Mouse (Mus musculus): Measurements from ENCODE around the gene Pdzd9. TPM values are rescaled to one million over a fixed set of nuclear protein-coding genes. Genes with fewer than 3 reads are reported as not detected.
"Not testable (repeated sequence)": the region's sequence is repeated elsewhere in the genome, so short reads cannot be mapped to it uniquely, and the experiment has no call there.

Gene Pdzd9
- under 1 TPM in 1 of 2 experiments, not detected in 1; 0.29 TPM for total RNA-seq (2021)
- long read RNA-seq, experiment 1, result 0 reads
- long read RNA-seq, experiment 2, partial matches to known transcripts, result 0 of 3 reads
- long read RNA-seq, experiment 2, other reads (novel, unspliced or antisense), result 3 of 3 reads

- intact Hi-C loops (cut with DNase I), result loop anchor here (1.0 to 10.0 kb wide), 3 partner anchors 84 to 244 kb away; partner anchors contain the start of gene Polr3e
- peak; percentile 46 to 82 for DNase-seq (ENCODE audit: low spot score in 2 of 2)
Measured at GRCm38 (mm10) chr7:120670153-120670875, at the start of gene Pdzd9. TSS of gene Pdzd9 (minus strand) at chr7:120670343.

GRCm38 (mm10) chr7:120717261-120717660 lies 47.1 kb upstream of the Pdzd9 start:
- intact Hi-C loops (cut with DNase I), result no loop called here
- no peak for DNase-seq (ENCODE audit: low spot score in 2 of 2)

GRCm38 (mm10) chr7:120713951-120714350 lies 43.8 kb upstream of the Pdzd9 start:
- intact Hi-C loops (cut with DNase I), result loop anchor here (5.0 kb wide), 1 partner anchor 37 kb away; the partner anchor contains the start of gene Mosmo
- DNase-seq (ENCODE audit: low spot score in 2 of 2), result not testable (repeated sequence)

GRCm38 (mm10) chr7:120713225-120713624 lies 43.1 kb upstream of the Pdzd9 start:
- DNase-seq (ENCODE audit: low spot score in 2 of 2), result no peak
- intact Hi-C loops (cut with DNase I), result loop anchor here (5.0 kb wide), 1 partner anchor 36 kb away; the partner anchor contains the start of gene Mosmo

- DNase-seq (ENCODE audit: low spot score in 2 of 2), result peak; percentile 23 to 31
- intact Hi-C loops (cut with DNase I), result loop anchor here (5.0 kb wide), 1 partner anchor 35 kb away; the partner anchor contains the start of gene Mosmo
Measured at GRCm38 (mm10) chr7:120712071-120712470, 41.9 kb upstream of the Pdzd9 start.

- DNase-seq (ENCODE audit: low spot score in 2 of 2), result no peak
- intact Hi-C loops (cut with DNase I), result no loop called here
Measured at GRCm38 (mm10) chr7:120703888-120704287, 33.7 kb upstream of the Pdzd9 start.

- intact Hi-C loops (cut with DNase I), result no loop called here
- no peak for DNase-seq (ENCODE audit: low spot score in 2 of 2)
Measured at GRCm38 (mm10) chr7:120699586-120699985, 29.4 kb upstream of the Pdzd9 start.

- intact Hi-C loops (cut with DNase I), result no loop called here
- no peak for DNase-seq (ENCODE audit: low spot score in 2 of 2)
Measured at GRCm38 (mm10) chr7:120696331-120696730, 26.2 kb upstream of the Pdzd9 start.

- intact Hi-C loops (cut with DNase I), result no loop called here
- no peak for DNase-seq (ENCODE audit: low spot score in 2 of 2)
Measured at GRCm38 (mm10) chr7:120695641-120696040, 25.5 kb upstream of the Pdzd9 start.

- no peak for DNase-seq (ENCODE audit: low spot score in 2 of 2)
- intact Hi-C loops (cut with DNase I), result no loop called here
Measured at GRCm38 (mm10) chr7:120695196-120695595, 25.1 kb upstream of the Pdzd9 start.

- no peak for DNase-seq (ENCODE audit: low spot score in 2 of 2)
- intact Hi-C loops (cut with DNase I), result no loop called here
Measured at GRCm38 (mm10) chr7:120693831-120694375, 23.8 kb upstream of the Pdzd9 start.

GRCm38 (mm10) chr7:120690634-120691033 lies 20.5 kb upstream of the Pdzd9 start:
- DNase-seq (ENCODE audit: low spot score in 2 of 2), result no peak
- intact Hi-C loops (cut with DNase I), result no loop called here

- no peak for DNase-seq (ENCODE audit: low spot score in 2 of 2)
- intact Hi-C loops (cut with DNase I), result no loop called here
Measured at GRCm38 (mm10) chr7:120685227-120685626, 15.1 kb upstream of the Pdzd9 start.

- intact Hi-C loops (cut with DNase I), result no loop called here
Measured at GRCm38 (mm10) chr7:120684731-120685161, 14.6 kb upstream of the Pdzd9 start.

GRCm38 (mm10) chr7:120682002-120682401 lies 11.9 kb upstream of the Pdzd9 start:
- DNase-seq (ENCODE audit: low spot score in 2 of 2), result no peak
- intact Hi-C loops (cut with DNase I), result no loop called here

More at GRCm38 (mm10) chr7:120684731-120685161, 14.6 kb upstream of the Pdzd9 start:
- DNase-seq (ENCODE audit: low spot score in 2 of 2), result no peak

GRCm38 (mm10) chr7:120679023-120679422 lies 8.9 kb upstream of the Pdzd9 start:
- DNase-seq (ENCODE audit: low spot score in 2 of 2), result no peak
- intact Hi-C loops (cut with DNase I), result loop anchor here (5.0 to 10.0 kb wide), 3 partner anchors 33 to 236 kb away; partner anchors contain the start of gene Polr3e

GRCm38 (mm10) chr7:120677764-120678531 lies 7.8 kb upstream of the Pdzd9 start:
- DNase-seq (ENCODE audit: low spot score in 2 of 2), result peak; percentile 50 to 60
- intact Hi-C loops (cut with DNase I), result loop anchor here (5.0 to 10.0 kb wide), 3 partner anchors 34 to 237 kb away; partner anchors contain the start of gene Polr3e

- intact Hi-C loops (cut with DNase I), result loop anchor here (5.0 to 10.0 kb wide), 3 partner anchors 35 to 238 kb away; partner anchors contain the start of gene Polr3e
- DNase-seq (ENCODE audit: low spot score in 2 of 2), result peak; percentile 68 to 70
Measured at GRCm38 (mm10) chr7:120677001-120677643, 7.0 kb upstream of the Pdzd9 start, which contains the start of gene Mosmo. TSS of gene Mosmo (plus strand) at chr7:120677618.

GRCm38 (mm10) chr7:120671271-120671670 lies 1.1 kb upstream of the Pdzd9 start:
- intact Hi-C loops (cut with DNase I), result loop anchor here (2.0 to 10.0 kb wide), 2 partner anchors 84 to 244 kb away; partner anchors contain the start of gene Polr3e
- DNase-seq (ENCODE audit: low spot score in 2 of 2), result no peak

Data from left cerebral cortex, postnatal 14 days (tissue).